Mouse (Mus musculus): ENCODE results near the gene Cd69.

Gene Cd69

DNA sequence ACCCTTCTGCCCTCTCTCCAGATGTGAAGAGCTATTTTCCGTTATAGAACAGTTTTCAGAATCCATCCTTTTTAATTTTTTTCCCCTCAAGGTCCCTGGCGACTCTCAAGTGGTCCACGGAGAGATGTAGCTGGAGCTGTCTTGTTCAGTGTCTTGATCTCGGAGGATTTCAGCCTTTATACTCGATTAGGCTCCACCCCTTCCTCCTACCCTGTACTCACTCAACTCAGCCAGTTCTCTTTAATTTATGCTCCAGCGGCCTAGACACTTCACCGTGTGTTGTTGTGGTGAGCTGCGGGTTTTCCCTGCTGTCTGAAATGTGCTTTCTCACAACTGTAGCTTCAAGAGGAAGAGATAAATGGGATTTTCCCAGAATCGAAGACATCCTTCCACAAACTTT, at the start of gene Cd69:
Gene Cd69 (minus strand): TSS at position 217 of the 400 bp plus-strand sequence.
- DNase-seq: no peak

DNA sequence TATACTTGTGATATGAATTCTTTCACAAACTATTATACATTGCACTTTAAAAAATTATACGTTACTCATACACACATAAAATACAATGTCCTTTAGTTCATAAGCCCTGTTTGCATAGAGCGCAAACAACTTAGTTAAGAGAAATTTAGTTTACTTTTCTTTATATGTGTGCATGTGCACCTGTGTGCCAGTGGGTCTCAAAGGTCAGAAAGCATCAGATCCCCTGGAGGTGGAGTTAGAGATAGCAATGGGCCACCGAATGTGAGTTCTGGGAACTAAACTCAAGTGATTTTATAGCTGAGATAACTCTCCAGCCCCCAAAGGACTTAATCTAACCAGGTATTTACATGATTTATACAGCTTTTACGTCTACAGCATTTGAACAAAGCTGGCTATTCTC, 44.1 kb upstream of the Cd69 start:
- DNase-seq: no peak

DNA sequence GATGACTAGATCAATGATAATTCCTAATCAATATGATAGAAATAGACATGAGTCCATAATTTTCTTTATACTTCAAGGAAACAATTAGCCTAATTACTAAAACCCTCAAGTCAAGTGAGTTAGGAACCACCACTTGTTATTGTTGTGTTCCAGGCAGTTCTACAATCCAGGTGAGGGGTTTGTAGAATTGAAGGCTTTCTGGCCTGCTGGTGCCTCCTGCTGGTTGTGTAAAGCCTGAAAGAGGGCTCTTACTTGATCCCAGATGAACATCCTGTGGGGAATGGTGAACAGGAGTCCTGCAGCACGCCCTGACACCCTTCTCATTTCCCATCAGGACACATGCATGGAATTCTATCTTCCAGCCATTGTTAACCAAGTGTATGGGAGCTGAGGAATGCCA, 43.2 kb upstream of the Cd69 start:
- no peak for DNase-seq

DNA sequence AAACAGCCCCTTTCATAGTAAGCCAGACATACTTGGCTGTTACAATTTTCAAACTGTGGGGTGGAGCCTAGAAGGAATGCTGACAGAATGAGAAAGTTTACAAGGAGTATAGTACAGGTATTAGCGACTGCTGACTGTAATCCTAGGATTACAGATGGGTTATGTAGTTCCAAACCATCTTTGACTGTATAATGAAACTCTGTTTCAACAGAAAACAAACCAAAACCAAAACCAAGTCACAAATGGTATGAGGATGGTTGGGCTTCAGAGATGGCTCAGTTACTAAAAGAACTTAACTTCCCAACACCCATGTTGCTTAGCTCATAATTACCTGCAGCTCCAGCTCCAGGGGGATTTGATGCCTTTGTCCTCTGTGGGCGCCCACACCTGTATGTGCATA, 41.2 kb upstream of the Cd69 start:
- no peak for DNase-seq

DNA sequence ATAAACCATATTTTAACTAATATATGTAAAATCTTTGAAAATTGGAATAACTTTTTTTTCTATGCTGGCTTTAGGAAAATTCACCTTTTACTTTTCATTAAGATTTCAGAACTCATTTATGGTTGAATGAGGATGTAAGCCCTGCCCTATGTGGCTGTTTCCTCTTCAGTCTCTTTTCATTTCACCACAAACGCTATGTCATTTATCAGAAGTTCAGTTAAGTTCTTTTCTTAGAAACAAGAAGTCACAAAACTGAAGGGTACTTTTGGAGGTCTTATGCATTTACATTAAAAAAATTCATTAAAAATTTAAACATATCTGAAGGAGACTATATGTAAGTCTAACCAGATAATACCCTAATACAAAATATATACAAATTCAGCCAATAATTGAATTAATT, 40.5 kb upstream of the Cd69 start:
- DNase-seq: no peak

DNA sequence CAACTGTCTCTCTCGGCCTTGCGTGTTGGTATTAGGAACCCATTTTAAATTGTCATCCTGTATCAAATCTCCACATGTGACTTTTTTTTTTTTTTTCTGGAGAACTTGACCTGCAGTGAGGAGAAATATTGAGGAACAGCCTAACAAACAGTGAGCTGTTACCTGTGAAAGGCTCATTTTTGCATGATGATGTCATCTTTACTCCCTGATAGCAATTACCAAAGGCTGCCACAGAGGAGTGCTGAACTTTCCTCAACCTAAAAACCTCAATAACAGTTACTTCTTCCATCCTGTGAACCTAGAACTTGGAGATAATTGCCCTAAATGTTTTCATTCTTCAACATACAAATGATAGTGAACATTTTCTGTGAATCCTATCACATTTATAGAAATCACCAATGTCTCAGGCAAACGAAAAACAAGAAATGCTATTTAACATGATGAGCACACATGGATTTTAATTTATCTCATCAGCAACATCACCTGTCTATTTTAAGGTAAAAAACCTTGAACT, 39.5 kb upstream of the Cd69 start:
- DNase-seq: no peak

DNA sequence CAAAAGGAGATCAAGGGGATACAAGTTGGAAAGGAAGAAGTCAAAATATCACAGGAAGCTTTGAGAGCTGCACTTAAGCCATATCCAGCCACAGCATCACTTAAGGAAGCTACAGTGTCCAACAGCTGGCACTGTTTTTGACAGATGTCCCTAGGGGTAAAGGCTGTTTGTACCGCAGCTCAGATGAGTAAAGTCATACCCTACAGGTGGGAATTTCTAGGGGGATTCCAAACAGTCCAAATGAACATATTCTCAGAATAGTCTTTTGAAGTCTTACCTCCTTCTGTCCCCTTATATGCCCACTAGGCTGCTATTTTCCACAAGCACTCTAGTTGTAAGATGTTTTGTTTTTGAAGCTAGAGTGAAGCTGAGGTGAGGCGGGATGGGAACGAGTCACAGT, 37.3 kb upstream of the Cd69 start:
- no peak for DNase-seq

DNA sequence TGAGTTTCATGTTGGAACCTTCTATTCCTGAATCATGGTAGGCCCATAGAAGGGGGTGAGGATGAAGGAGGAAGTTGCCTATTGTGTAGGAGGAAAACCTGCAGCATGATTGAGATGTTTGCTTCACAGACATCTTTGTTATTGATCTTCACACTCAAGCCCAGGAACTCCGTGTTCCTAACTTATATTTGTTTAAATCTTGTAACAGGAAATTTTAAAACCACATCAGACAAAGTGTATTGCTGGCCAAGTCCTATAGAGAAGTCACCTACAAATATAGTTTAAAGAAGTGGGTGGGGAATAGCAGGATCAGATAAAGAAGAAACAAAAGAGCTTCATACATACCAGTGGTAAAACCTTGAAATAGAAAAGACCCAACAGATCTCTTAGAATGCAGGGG, 28.9 kb upstream of the Cd69 start:
- no peak for DNase-seq

DNA sequence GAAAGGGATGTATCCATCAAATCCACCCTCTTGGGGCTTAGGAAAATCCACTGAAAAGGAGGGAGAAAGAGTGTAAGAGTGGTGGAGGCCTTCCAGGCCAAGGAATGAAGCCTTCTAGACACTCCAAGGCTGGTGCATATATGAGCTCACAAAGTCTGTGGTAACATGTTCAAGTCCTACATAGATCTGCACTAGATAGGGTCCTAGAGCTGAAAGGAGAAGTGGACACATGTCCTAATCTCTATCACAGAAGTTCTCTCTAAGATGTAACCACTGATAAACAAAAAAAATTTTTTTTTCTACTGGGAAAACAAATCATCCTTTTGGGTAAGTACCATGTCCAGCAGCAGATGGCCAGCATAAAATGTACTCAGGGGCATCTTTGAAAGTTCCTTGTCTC, 13.5 kb upstream of the Cd69 start:
- DNase-seq: no peak

DNA sequence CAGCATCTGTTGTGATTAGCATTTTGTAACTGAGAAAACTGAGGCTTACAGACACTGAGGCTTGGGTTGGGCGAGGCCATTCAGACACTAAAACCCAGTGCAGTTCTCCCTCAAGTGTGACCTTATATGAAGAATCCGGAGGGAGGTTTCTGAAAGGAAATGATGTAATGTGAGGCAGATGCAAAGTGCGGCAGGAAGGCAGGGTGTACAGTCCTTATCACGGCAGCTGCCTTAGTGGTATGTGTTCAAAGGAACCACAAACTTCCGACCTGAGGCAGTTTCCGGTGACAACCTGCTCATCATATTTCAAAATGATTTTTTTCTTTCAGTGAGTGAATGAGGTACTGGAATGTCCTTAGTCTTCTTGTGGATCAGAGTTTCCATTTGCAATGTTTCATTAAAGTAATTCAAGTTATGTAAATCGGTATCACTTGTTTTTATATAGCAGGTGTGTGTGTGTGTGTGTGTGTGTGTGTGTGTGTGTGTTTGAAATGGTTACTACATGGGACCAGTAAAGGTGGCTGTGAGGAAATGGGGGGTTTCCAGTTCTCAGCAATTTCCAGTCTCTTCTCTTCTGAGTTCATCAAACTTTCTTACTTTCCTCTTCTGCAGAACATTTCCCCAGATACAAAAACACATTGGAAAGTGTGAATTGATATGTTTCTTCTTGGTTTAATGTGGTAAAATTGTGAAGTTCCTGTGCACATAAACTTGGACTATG, 9.3 kb upstream of the Cd69 start:
- no peak for DNase-seq

DNA sequence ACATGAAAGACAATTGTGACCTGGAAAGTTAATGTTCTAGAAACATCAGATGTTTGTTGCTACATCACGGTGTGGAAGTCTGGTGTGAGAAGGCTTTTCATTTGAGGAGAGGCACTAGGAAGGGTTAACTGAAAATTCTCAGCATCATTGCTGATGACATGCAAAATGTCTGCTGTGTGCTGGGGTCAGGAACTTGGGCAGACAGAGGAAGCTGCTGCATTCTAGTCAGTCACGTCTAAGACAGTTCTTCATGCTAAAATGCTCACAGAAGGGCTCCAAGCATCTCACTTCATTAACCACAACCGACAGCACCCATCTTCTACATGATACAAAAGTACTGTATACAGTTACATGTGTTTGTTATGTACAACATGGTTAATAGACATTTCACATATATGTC, 8.0 kb upstream of the Cd69 start:
- no peak for DNase-seq

DNA sequence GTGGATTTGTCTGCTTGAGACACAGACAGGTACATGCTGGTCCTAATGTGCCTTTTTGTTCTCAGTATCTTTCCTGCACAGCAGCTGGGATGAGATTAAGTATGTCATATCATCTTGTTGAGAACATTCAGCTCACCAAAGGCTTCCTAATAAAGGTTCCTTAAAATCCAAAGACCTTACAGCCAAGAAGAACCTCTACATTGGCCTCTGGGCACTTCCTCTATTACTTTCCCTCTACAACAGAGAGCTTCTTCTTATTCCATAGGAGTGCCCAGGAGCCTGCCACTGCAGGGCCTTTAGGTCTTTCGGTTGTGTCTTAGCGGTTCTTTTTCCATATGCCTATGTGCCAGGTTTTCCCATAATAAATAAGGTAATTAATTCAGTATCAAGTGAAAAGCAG, 1.2 kb upstream of the Cd69 start:
- no peak for DNase-seq

DNA sequence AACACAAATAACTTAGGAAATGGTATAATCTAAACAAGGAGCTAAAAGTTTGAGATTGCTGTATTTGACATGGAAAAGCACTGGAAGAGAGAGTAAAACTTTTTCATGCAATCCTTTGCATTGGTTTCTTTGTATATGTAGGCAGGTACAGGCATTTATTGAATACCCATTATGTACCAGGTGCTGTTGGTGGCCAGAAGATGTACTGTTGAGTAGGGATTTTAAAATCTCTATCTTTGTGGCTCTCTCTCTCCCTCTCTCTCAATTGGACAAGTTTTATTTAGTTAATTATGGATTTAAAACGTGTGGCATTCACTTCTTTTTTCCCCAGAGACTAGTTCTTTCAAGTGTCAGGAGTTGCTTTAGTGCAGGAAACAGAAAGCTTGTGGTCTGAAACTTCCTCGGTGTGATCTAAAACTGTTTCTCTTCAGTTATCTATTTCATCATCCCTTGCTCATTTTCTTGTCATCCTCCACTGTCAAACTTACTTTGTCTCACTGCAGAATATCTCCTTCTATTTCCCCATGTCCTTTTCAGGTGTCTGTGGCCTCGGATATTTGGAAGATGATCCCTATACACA, 478 bp upstream of the Cd69 start:
- no peak for DNase-seq

DNA sequence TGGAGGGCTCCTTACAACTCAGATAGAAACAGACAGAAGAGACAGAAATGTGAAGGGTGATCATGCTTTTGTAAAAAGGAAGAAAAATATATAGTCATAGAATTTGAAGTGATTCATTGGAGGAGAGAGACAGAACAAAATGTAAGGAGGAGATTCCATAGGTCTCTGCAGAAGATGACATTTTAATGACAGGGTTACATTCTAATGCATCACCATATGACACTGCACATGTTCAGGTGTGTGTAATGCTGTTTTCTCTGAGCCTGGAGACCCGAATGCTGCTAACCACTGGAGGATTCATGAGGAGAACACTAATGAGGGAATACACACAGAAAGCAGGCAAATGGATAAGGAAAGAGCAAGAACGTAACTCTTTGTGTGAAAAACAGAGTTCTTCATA, 760 bp downstream of the Cd69 start:
- no peak for DNase-seq

DNA sequence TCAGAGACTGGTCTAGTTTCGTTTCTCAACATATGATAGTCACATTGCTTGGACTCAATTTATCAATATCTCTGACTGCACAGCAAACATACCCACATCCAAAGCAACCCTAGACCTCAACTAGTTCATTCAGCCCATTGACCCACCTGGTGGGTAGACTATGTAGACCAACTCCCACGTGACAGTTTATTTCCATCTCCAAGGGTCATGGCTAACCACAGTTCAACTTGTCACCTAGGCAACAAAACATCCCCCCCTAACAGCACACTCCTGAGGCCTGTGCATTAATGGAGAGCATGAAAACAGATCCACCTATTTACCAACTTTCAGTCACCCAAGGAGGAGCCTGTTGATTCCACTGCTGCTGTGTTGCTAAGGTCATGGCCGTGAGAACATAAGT, 1.6 kb downstream of the Cd69 start:
- no peak for DNase-seq

DNA sequence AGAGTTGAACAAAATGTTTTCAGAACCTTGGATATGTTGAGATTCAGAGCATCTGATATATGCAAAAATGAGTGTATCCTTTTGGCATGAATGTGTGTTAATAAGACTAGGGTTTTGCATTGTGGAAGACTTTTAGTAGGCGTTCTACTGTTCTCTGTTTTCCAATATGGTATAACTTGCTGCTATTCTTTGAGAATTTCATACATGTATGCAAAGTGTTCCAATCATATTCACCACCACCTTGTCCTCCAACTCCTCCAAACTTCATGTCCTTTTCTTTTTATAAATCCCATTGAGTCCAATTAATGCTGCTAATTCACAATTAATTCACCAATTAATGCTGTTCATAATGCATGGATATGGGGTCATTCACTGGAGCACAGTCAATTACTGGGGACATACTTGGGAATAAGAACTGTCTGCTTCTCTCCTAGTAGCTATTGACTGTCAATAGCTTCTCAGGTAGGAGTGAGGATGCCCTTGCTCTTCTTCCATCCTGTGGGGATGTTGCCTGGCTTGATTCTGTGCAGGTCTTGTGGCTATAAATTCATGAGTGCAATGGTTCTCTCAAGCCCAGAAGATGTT, 8.7 kb downstream of the Cd69 start:
- no peak for DNase-seq

DNA sequence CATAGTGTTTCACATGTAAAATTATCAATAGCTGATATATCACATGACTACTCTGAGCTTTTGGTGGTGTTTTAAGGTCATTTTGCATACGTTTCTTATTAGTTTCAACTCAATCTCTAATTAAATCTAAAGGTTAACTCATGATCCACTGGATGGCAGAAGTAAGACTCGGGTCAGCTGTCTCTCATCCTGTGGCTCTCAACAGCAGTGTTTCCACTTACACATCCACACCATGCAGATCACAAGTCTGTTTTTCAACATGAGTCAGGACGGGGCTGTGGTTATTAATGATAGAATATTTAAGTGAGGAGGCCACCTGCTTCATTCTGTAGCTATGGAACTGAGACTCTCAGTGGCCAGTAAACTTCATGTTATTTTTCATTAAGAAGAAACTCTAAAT, 9.4 kb downstream of the Cd69 start:
- DNase-seq: no peak

DNA sequence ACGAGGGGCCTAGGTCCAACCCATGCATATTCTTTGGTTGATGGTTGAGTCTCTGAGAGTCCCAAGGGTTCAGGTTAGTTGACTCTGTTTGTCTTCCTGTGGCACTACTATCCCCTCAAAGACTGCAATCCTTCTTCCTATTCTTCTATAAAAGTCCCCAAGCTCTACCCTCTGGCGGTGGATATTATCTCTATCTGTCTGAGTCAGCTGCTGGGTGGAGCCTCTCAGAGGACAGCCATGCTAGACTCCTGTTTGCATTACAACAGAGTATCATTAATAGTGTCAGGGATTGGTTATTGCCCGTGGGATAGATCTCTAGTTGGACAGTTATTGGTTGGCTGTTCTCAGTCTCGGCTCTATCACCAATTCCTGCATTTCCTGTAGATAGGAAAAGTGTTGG, 14.3 kb downstream of the Cd69 start:
- DNase-seq: no peak

DNA sequence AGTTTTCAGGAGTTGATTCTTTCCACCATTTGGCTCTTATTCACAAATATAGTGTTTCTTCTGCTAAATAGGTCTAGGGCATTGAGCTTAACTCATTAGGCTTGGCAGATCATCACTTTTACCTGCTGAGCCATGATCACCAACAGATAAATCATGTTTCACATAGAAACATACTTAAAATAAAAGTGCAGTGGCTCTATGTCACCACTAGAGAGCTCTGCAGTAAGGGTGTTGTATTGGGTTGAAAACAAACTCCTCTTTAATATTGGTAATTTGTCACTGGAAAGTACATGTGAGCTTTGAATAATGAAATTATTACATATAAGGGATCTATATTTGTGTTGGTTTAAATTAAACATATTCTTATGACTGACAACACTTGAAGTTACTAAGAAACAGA, 15.2 kb downstream of the Cd69 start:
- no peak for DNase-seq

DNA sequence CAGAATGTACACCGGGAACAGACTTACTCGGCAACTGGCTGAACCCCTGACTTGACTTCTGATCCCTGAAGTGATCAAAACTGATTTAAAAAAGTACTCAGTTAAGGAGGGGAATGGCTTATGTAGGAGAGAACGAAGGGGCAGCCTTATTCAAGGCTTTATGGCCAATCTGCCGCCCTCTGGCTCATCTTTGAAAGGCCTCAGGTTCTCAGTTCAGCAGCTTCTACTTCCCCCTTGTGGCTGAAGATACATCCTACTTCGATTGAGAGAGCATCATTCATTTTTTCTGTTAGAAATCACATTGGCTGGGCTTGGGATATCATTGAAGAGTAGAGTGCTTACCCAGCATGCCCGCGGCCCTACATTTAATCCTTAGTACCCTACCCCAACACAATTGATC, 19.2 kb downstream of the Cd69 start:
- DNase-seq: no peak

DNA sequence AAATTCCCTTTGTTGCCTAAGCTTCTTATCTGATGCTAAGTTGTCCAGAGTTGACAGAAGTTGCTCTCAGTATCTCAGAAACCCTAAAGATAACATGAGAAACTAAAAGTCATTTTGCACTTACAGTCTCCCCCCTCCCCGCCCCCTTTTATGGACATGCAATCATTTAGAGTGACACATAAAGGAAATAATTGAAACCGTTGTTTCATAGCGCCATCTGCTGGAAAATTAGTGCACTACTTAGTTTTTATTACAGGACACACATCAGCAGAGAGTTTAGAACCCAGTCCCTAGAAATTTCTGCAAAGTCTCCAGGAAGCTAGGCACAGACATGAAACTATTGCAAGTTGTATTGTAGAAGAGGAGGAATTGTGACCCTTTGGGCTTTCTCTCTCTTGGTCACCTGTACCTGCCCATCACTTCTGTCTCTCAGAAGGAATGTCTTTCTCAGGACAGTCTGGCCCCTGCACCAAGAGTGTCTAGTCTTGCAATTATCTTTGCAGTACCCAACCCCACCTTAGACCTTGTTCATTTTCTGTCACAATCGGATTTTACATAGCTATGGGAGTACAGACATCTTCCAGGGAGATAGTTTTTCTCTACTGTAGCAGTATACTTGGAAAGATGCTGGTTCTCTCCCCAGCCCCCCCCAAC, 20.2 kb downstream of the Cd69 start:
- no peak for DNase-seq

DNA sequence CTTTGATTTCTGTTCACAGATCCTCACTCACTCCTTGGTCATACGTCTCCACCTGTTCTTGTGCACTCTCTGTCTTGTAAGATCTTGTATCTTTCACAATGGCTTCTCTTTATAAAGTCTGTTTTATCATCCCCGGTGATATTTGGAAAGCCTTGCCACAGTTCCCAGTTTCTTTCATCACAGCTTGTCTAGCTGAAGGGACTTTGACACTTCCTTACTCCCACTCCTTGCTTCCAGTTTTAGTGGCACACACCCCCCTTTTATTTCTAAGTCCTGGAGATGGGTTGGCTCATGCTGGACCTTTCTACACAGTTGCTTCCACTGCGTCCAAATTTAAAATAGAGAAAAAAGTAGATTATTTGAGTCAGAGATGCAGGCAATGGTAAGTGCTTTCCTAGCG, 20.9 kb downstream of the Cd69 start:
- DNase-seq: no peak

DNA sequence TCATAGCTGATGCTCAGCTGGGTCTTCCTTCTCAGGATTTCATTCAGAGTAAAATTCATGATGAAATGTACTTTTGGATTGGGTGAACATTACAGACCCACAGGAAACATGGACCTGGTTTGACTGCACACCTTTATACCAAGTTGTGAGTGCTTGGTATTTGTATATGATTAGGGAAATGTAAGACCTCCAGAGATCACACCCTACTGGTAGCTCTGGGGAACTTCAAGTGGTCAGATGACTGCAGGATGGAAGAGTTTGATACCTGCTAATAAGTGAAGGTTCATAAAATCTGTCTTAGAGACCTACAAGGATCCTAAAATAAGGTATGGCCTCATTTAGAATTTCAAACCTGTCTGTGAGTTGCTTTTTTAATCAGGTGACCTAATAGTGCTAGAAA, 27.0 kb downstream of the Cd69 start:
- DNase-seq: no peak

DNA sequence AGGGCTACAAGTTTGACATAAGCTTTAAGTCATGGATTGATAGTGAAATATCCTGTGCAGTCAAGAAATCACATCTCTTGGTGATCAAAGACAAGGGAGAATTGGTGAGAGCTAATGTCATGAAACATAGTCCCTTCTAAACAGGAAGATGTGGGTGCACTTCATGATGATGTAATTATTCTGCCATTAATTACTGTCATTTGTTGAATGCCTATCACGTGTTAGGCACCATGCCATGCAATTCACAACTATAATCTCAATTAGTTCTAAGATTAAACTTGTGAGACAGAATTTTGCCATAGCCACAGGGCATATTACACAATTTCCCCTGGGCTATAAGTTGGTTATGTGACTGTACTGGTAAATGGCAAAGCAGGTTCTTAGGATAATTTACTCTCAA, 28.2 kb downstream of the Cd69 start:
- DNase-seq: no peak

Data from kidney, adult 8-10 months (tissue).